Mouse (Mus musculus): Measurements from ENCODE around the gene Hk1. TPM values are rescaled to one million over a fixed set of nuclear protein-coding genes. Genes with fewer than 3 reads are reported as not detected.

The Hk1 gene
- polyA plus RNA-seq, 1 experiment from 2014 or later: 97.0 TPM

- Histone ChIP-seq H3K27me3 (ENCODE audit: control insufficient read depth, insufficient read depth, low read length) (peaks cover 2% of the 10 kb centered on the region; the same call in 1 of the 2 replicates), H3K36me3 (ENCODE audit: control insufficient read depth, insufficient read depth, low read length) (no peaks in the 10 kb centered on the region), H3K4me1 (ENCODE audit: control insufficient read depth, insufficient read depth, low read length) (peaks cover 14% of the 10 kb centered on the region), H3K27ac (ENCODE audit: low read depth, low read length) (no peak overlapping the region), H3K4me3 (ENCODE audit: low read depth, low read length) (no peak overlapping the region), H3K9me3 (replicated peaks; ENCODE audit: control insufficient read depth, low read length) (no peaks in the 10 kb centered on the region), H3K9ac (ENCODE audit: low read depth, low read length) (no peak overlapping the region), H3K4me2 (no peak overlapping the region)
- WGBS (ENCODE audit: insufficient replicate concordance): 3% methylated on average over 8 of the region's 8 CpGs
- ATAC-seq (replicated peaks; ENCODE audit: insufficient number of reproducible peaks, low FRiP score, low TSS enrichment): no peak
These were observed 33.3 kb upstream of the Hk1 start for GRCm38 (mm10) chr10:62412906-62413605.

- H3K4me2 ChIP-seq: no peak overlapping the region
- ATAC-seq (replicated peaks; ENCODE audit: insufficient number of reproducible peaks, low FRiP score, low TSS enrichment): no peak
- no peak overlapping the region for H3K27ac ChIP-seq (ENCODE audit: low read depth, low read length)
- peaks cover 2% of the 10 kb centered on the region; the same call in 1 of the 2 replicates for H3K27me3 ChIP-seq (ENCODE audit: control insufficient read depth, insufficient read depth, low read length)
- H3K4me1 ChIP-seq (ENCODE audit: control insufficient read depth, insufficient read depth, low read length): peaks cover 14% of the 10 kb centered on the region
- no peaks in the 10 kb centered on the region for H3K9me3 ChIP-seq (replicated peaks; ENCODE audit: control insufficient read depth, low read length)
- 64% methylated on average over 19 of the region's 19 CpGs for WGBS (ENCODE audit: insufficient replicate concordance)
- no peaks in the 10 kb centered on the region for H3K36me3 ChIP-seq (ENCODE audit: control insufficient read depth, insufficient read depth, low read length)
- H3K9ac ChIP-seq (ENCODE audit: low read depth, low read length): no peak overlapping the region
- H3K4me3 ChIP-seq (ENCODE audit: low read depth, low read length): no peak overlapping the region
These were observed 32.0 kb upstream of the Hk1 start for GRCm38 (mm10) chr10:62411431-62412410.

- Histone ChIP-seq H3K9me3 (replicated peaks; ENCODE audit: control insufficient read depth, low read length) (no peaks in the 10 kb centered on the region), H3K4me1 (ENCODE audit: control insufficient read depth, insufficient read depth, low read length) (peaks cover 14% of the 10 kb centered on the region), H3K4me2 (no peak overlapping the region), H3K27me3 (ENCODE audit: control insufficient read depth, insufficient read depth, low read length) (peaks cover 4% of the 10 kb centered on the region; the same call in 1 of the 2 replicates), H3K9ac (ENCODE audit: low read depth, low read length) (no peak overlapping the region), H3K36me3 (ENCODE audit: control insufficient read depth, insufficient read depth, low read length) (no peaks in the 10 kb centered on the region), H3K4me3 (ENCODE audit: low read depth, low read length) (no peak overlapping the region), H3K27ac (ENCODE audit: low read depth, low read length) (no peak overlapping the region)
- 9% methylated on average over 5 of the region's 5 CpGs for WGBS (ENCODE audit: insufficient replicate concordance)
- no peak for ATAC-seq (replicated peaks; ENCODE audit: insufficient number of reproducible peaks, low FRiP score, low TSS enrichment)
These were observed 31.2 kb upstream of the Hk1 start for GRCm38 (mm10) chr10:62410943-62411342.

GRCm38 (mm10) chr10:62404901-62405300 is 25.2 kb upstream of the Hk1 start:
- WGBS (ENCODE audit: insufficient replicate concordance): 48% methylated on average over 14 of the region's 14 CpGs
- Histone ChIP-seq H3K4me3 (ENCODE audit: low read depth, low read length) (no peak overlapping the region), H3K27ac (ENCODE audit: low read depth, low read length) (no peak overlapping the region)

GRCm38 (mm10) chr10:62401641-62402111 is 22.0 kb upstream of the Hk1 start:
- WGBS (ENCODE audit: insufficient replicate concordance): 77% methylated on average over 19 of the region's 19 CpGs
- H3K4me2 ChIP-seq: no peak overlapping the region
- no peaks in the 10 kb centered on the region for H3K4me1 ChIP-seq (ENCODE audit: control insufficient read depth, insufficient read depth, low read length)
- H3K4me3 ChIP-seq (ENCODE audit: low read depth, low read length): no peak overlapping the region
- H3K27ac ChIP-seq (ENCODE audit: low read depth, low read length): no peak overlapping the region
- ATAC-seq (replicated peaks; ENCODE audit: insufficient number of reproducible peaks, low FRiP score, low TSS enrichment): no peak
- H3K36me3 ChIP-seq (ENCODE audit: control insufficient read depth, insufficient read depth, low read length): no peaks in the 10 kb centered on the region
- no peaks in the 10 kb centered on the region for H3K9me3 ChIP-seq (replicated peaks; ENCODE audit: control insufficient read depth, low read length)
- H3K9ac ChIP-seq (ENCODE audit: low read depth, low read length): no peak overlapping the region
- 0 out of 2 replicates have a peak, but pooled peaks cover 6% of the 10 kb centered on the region for H3K27me3 ChIP-seq (ENCODE audit: control insufficient read depth, insufficient read depth, low read length)

More at GRCm38 (mm10) chr10:62404901-62405300, 25.2 kb upstream of the Hk1 start:
- no peaks in the 10 kb centered on the region for H3K36me3 ChIP-seq (ENCODE audit: control insufficient read depth, insufficient read depth, low read length)
- no peaks in the 10 kb centered on the region for H3K4me1 ChIP-seq (ENCODE audit: control insufficient read depth, insufficient read depth, low read length)
- H3K9ac ChIP-seq (ENCODE audit: low read depth, low read length): peak overlapping the region; percentile 6; the same call in 1 of the 2 replicates
- ATAC-seq (replicated peaks; ENCODE audit: insufficient number of reproducible peaks, low FRiP score, low TSS enrichment): no peak
- H3K27me3 ChIP-seq (ENCODE audit: control insufficient read depth, insufficient read depth, low read length): 0 out of 2 replicates have a peak, but pooled peaks cover 8% of the 10 kb centered on the region
- no peaks in the 10 kb centered on the region for H3K9me3 ChIP-seq (replicated peaks; ENCODE audit: control insufficient read depth, low read length)
- peak overlapping the region; percentile 43 for H3K4me2 ChIP-seq

- ATAC-seq (replicated peaks; ENCODE audit: insufficient number of reproducible peaks, low FRiP score, low TSS enrichment): no peak
- 71% methylated on average over 3 of the region's 3 CpGs for WGBS (ENCODE audit: insufficient replicate concordance)
These were observed 3.3 kb upstream of the Hk1 start for GRCm38 (mm10) chr10:62383011-62383410.

GRCm38 (mm10) chr10:62380936-62381335 is 1.2 kb upstream of the Hk1 start:
- no peak overlapping the region for H3K4me2 ChIP-seq
- H3K9me3 ChIP-seq (replicated peaks; ENCODE audit: control insufficient read depth, low read length): no peaks in the 10 kb centered on the region
- no peaks in the 10 kb centered on the region for H3K4me1 ChIP-seq (ENCODE audit: control insufficient read depth, insufficient read depth, low read length)
- ATAC-seq (replicated peaks; ENCODE audit: insufficient number of reproducible peaks, low FRiP score, low TSS enrichment): no peak
- H3K27me3 ChIP-seq (ENCODE audit: control insufficient read depth, insufficient read depth, low read length): no peaks in the 10 kb centered on the region
- H3K4me3 ChIP-seq (ENCODE audit: low read depth, low read length): no peak overlapping the region
- no peaks in the 10 kb centered on the region for H3K36me3 ChIP-seq (ENCODE audit: control insufficient read depth, insufficient read depth, low read length)
- H3K27ac ChIP-seq (ENCODE audit: low read depth, low read length): no peak overlapping the region
- H3K9ac ChIP-seq (ENCODE audit: low read depth, low read length): no peak overlapping the region

More at GRCm38 (mm10) chr10:62383011-62383410, 3.3 kb upstream of the Hk1 start:
- no peak overlapping the region for H3K4me3 ChIP-seq (ENCODE audit: low read depth, low read length)
- no peaks in the 10 kb centered on the region for H3K27me3 ChIP-seq (ENCODE audit: control insufficient read depth, insufficient read depth, low read length)
- no peaks in the 10 kb centered on the region for H3K9me3 ChIP-seq (replicated peaks; ENCODE audit: control insufficient read depth, low read length)
- H3K36me3 ChIP-seq (ENCODE audit: control insufficient read depth, insufficient read depth, low read length): no peaks in the 10 kb centered on the region
- no peaks in the 10 kb centered on the region for H3K4me1 ChIP-seq (ENCODE audit: control insufficient read depth, insufficient read depth, low read length)
- no peak overlapping the region for H3K4me2 ChIP-seq
- H3K27ac ChIP-seq (ENCODE audit: low read depth, low read length): no peak overlapping the region
- H3K9ac ChIP-seq (ENCODE audit: low read depth, low read length): no peak overlapping the region

- H3K4me1 ChIP-seq (ENCODE audit: control insufficient read depth, insufficient read depth, low read length): no peaks in the 10 kb centered on the region
- no peaks in the 10 kb centered on the region for H3K36me3 ChIP-seq (ENCODE audit: control insufficient read depth, insufficient read depth, low read length)
- no peaks in the 10 kb centered on the region for H3K27me3 ChIP-seq (ENCODE audit: control insufficient read depth, insufficient read depth, low read length)
- H3K4me2 ChIP-seq: no peak overlapping the region
- no peak overlapping the region for H3K27ac ChIP-seq (ENCODE audit: low read depth, low read length)
- no peak for ATAC-seq (replicated peaks; ENCODE audit: insufficient number of reproducible peaks, low FRiP score, low TSS enrichment)
- H3K9ac ChIP-seq (ENCODE audit: low read depth, low read length): no peak overlapping the region
- WGBS (ENCODE audit: insufficient replicate concordance): 83% methylated on average over 7 of the region's 7 CpGs
- no peak overlapping the region for H3K4me3 ChIP-seq (ENCODE audit: low read depth, low read length)
- no peaks in the 10 kb centered on the region for H3K9me3 ChIP-seq (replicated peaks; ENCODE audit: control insufficient read depth, low read length)
These were observed 20.9 kb downstream of the Hk1 start for GRCm38 (mm10) chr10:62358827-62359226.

All from heart, embryonic 11.5 days (tissue).